ENCODE assay signal across 9 mouse cellular contexts in the genomic region with DNA sequence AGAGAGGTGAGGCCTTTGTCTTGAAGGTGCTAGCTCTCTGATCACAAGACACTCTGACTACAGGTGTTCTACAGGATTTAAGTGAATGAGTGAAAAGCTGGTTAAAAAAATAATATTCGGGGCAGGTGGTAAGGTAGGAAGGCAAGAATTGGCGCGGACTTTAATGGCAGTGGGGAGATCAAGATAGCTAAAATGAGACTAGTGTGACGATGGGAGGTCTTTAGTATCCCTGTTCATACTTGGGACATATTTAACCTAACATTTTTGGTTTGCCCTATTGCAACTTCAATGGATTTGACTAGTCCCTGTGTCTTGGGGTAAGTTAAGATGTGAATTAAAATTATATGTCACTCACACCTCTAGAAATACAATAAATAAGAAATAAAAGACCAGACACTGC. TPM values are rescaled to one million over a fixed set of nuclear protein-coding genes. Genes with fewer than 3 reads are reported as not detected.
DNase-seq lines count a peak whose midpoint lies in the region; ATAC-seq and TF ChIP-seq lines count a peak whose summit lies in the region.
"Had no signal": no experiment of that assay in that cellular context is flagged by ENCODE, and none has a peak within 500 bp of the region (broad histone marks: within the 10 kb centered on the region; RNA-seq: fewer than 3 reads in every experiment).

No protein-coding gene starts in this region.

- peaks cover 15% of the 10 kb centered on the region for H3K36me3 ChIP-seq in heart, embryonic 14.5 days (ENCODE audit: control insufficient read depth, insufficient read depth, low read length)
- H3K36me3 ChIP-seq in hindbrain, embryonic 10.5 days = peaks cover 22% of the 10 kb centered on the region
- H3K36me3 ChIP-seq in midbrain, embryonic 11.5 days (ENCODE audit: control insufficient read depth, insufficient read depth, low read length) = peaks cover 8% of the 10 kb centered on the region

- 32% methylated on average over 4 of the region's 4 CpGs for WGBS in heart, embryonic 14.5 days
- WGBS in hindbrain, embryonic 10.5 days = 39% methylated on average over 4 of the region's 4 CpGs
- 44% methylated on average over 4 of the region's 4 CpGs for WGBS in midbrain, embryonic 11.5 days

- no peak for ATAC-seq in heart, embryonic 14.5 days (ENCODE audit: insufficient number of reproducible peaks, insufficient read depth, low FRiP score, low read depth)
- no peak for ATAC-seq in midbrain, embryonic 11.5 days (ENCODE audit: low FRiP score)
- ATAC-seq in CD4-positive, CD25-positive, alpha-beta regulatory T cell, adult 4 months = no peak

- no peak for TF ChIP-seq CTCF in bone marrow macrophage, adult 2 months (IDR thresholded peaks at IDR 0.05; ENCODE audit: low read depth, low read length)

- intact Hi-C loops in heart, postnatal 25 days (cut with DNase I) = no loop called here

- H3K4me2 ChIP-seq in heart, embryonic 14.5 days (ENCODE audit: low read length) = peak overlapping the region; percentile 59
- peak overlapping the region; percentile 46 for H3K4me2 ChIP-seq in midbrain, embryonic 11.5 days

- H3K9me3 ChIP-seq in heart, embryonic 14.5 days (ENCODE audit: control insufficient read depth, low read length) = no peaks in the 10 kb centered on the region
- H3K9me3 ChIP-seq in hindbrain, embryonic 10.5 days = no peaks in the 10 kb centered on the region
- H3K9me3 ChIP-seq in midbrain, embryonic 11.5 days (ENCODE audit: control insufficient read depth, low read length) = no peaks in the 10 kb centered on the region

- TF ChIP-seq POLR2A in bone marrow macrophage, adult 2 months (IDR thresholded peaks at IDR 0.05; ENCODE audit: borderline replicate concordance, low read depth, low read length) = no peak

- peak overlapping the region in 1 of 2 experiments; percentile 72; a peak in 2 of 4 replicates for H3K4me3 ChIP-seq in heart, embryonic 14.5 days (ENCODE audit: control insufficient read depth in 1 of 2, insufficient read depth in 1 of 2, low read depth in 1 of 2, low read length in 2 of 2)
- peak overlapping the region; percentile 81 for H3K4me3 ChIP-seq in bone marrow macrophage, adult 2 months (ENCODE audit: insufficient read depth, low read length)
- peak overlapping the region; percentile 84 for H3K4me3 ChIP-seq in hindbrain, embryonic 10.5 days
- H3K4me3 ChIP-seq in midbrain, embryonic 11.5 days (ENCODE audit: low read depth, low read length) = peak overlapping the region; percentile 83

- H3K27me3 ChIP-seq in heart, embryonic 14.5 days (ENCODE audit: control insufficient read depth, insufficient read depth, low read length) = no peaks in the 10 kb centered on the region
- no peaks in the 10 kb centered on the region for H3K27me3 ChIP-seq in hindbrain, embryonic 10.5 days (ENCODE audit: insufficient read depth, poor library complexity, severe bottlenecking)
- H3K27me3 ChIP-seq in midbrain, embryonic 11.5 days (ENCODE audit: control insufficient read depth, insufficient read depth, low read length) = no peaks in the 10 kb centered on the region; the same call in 1 of the 2 replicates
- H3K27me3 ChIP-seq: Patski had no signal

- peak overlapping the region; percentile 62 for H3K9ac ChIP-seq in heart, embryonic 14.5 days (ENCODE audit: low read length)
- H3K9ac ChIP-seq in midbrain, embryonic 11.5 days (ENCODE audit: low read length) = peak overlapping the region; percentile 70

- peak overlapping the region in 1 of 2 experiments; percentile 74; a peak in 1 of 4 replicates for H3K27ac ChIP-seq in heart, embryonic 14.5 days (replicated peaks in 1 of 2; ENCODE audit: control insufficient read depth in 1 of 2, insufficient read depth in 1 of 2, low read depth in 2 of 2, low read length in 2 of 2)
- no peak overlapping the region for H3K27ac ChIP-seq in bone marrow macrophage, adult 2 months (ENCODE audit: insufficient read depth, low read depth, low read length)
- peak overlapping the region; percentile 85 for H3K27ac ChIP-seq in hindbrain, embryonic 10.5 days
- no peak overlapping the region for H3K27ac ChIP-seq in midbrain, embryonic 11.5 days (ENCODE audit: low read depth, low read length)

- peaks cover 9 to 12% of the 10 kb centered on the region in 2 experiments; a peak in 3 of 4 replicates for H3K4me1 ChIP-seq in heart, embryonic 14.5 days (ENCODE audit: control insufficient read depth in 2 of 2, insufficient read depth in 2 of 2, low read length in 2 of 2)
- peaks cover 16% of the 10 kb centered on the region for H3K4me1 ChIP-seq in bone marrow macrophage, adult 2 months (ENCODE audit: control insufficient read depth, insufficient read depth, low read length)
- H3K4me1 ChIP-seq in hindbrain, embryonic 10.5 days (replicated peaks) = peaks cover 48% of the 10 kb centered on the region
- H3K4me1 ChIP-seq in midbrain, embryonic 11.5 days (ENCODE audit: control insufficient read depth, insufficient read depth, low read length) = peaks cover 10% of the 10 kb centered on the region

- DNase-seq in heart, postnatal 25 days (ENCODE audit: low spot score) = no peak
- DNase-seq in hindbrain, embryonic 10.5 days (ENCODE audit: low spot score) = no peak
- DNase-seq in midbrain, embryonic 11.5 days (ENCODE audit: low spot score, missing footprints) = no peak
- no peak for DNase-seq in ovary, adult 18-20 months (ENCODE audit: low spot score)
- no peak for DNase-seq in adrenal gland, postnatal 14 days

RNA-seq across cellular contexts. Expression of a gene that starts 0.8 kb away (rescaled TPM):
- 40.7 and 44.6 TPM in 2 replicates for polyA plus RNA-seq in heart, embryonic 14.5 days (2014; fragmentation: Nextera tagmentation; extraction: Ambion mirVana)
- total RNA-seq in heart, postnatal 25 days (2021) = 10 to 100 TPM; 65.3 to 65.6 TPM
- 37.9 and 40.9 TPM in 2 replicates for polyA plus RNA-seq in bone marrow macrophage, adult 2 months (2012; ENCODE audit: insufficient read depth, insufficient read length, missing spikeins)
- 87.4 and 92.6 TPM in 2 replicates for polyA plus RNA-seq in hindbrain, embryonic 10.5 days (2016; fragmentation: Nextera tagmentation; extraction: Ambion mirVana)
- 40.4 and 44.5 TPM in 2 replicates for polyA plus RNA-seq in midbrain, embryonic 11.5 days (2014; fragmentation: Nextera tagmentation; extraction: Ambion mirVana)
- polyA plus RNA-seq in CD4-positive, CD25-positive, alpha-beta regulatory T cell, adult 4 months (2017; shearing (Covaris generic)) = 10 to 100 TPM; 41.9 to 63.2 TPM
- total RNA-seq in adrenal gland, postnatal 14 days (2021) = 102 and 107 TPM in 2 replicates

RNA-seq across cellular contexts. Expression of a gene that starts 3.0 kb away (rescaled TPM):
- polyA plus RNA-seq in heart, embryonic 14.5 days (2014; fragmentation: Nextera tagmentation; extraction: Ambion mirVana) = 0.24 and 0.35 TPM in 2 replicates
- 1 to 10 TPM; 1.0 to 1.1 TPM for total RNA-seq in heart, postnatal 25 days (2021)
- 0.46 TPM in 1 of 2 replicates, not detected in the other for polyA plus RNA-seq in bone marrow macrophage, adult 2 months (2012; ENCODE audit: insufficient read depth, insufficient read length, missing spikeins)
- polyA plus RNA-seq in hindbrain, embryonic 10.5 days (2016; fragmentation: Nextera tagmentation; extraction: Ambion mirVana) = 0.39 and 0.42 TPM in 2 replicates
- 0.37 and 0.43 TPM in 2 replicates for polyA plus RNA-seq in midbrain, embryonic 11.5 days (2014; fragmentation: Nextera tagmentation; extraction: Ambion mirVana)
- polyA plus RNA-seq in CD4-positive, CD25-positive, alpha-beta regulatory T cell, adult 4 months (2017; shearing (Covaris generic)) = 10 to 100 TPM; 53.2 to 76.8 TPM
- total RNA-seq in adrenal gland, postnatal 14 days (2021) = 2.3 and 7.4 TPM in 2 replicates

RNA-seq across cellular contexts. Expression of a gene that starts 14.5 kb away (rescaled TPM):
- 0.19 TPM in 1 of 2 replicates, not detected in the other for polyA plus RNA-seq in heart, embryonic 14.5 days (2014; fragmentation: Nextera tagmentation; extraction: Ambion mirVana)
- under 1 TPM; 0.17 to 0.47 TPM for total RNA-seq in heart, postnatal 25 days (2021)
- not detected in 2 replicates for polyA plus RNA-seq in bone marrow macrophage, adult 2 months (2012; ENCODE audit: insufficient read depth, insufficient read length, missing spikeins)
- polyA plus RNA-seq in hindbrain, embryonic 10.5 days (2016; fragmentation: Nextera tagmentation; extraction: Ambion mirVana) = 3.1 and 12.9 TPM in 2 replicates
- 10.0 and 13.1 TPM in 2 replicates for polyA plus RNA-seq in midbrain, embryonic 11.5 days (2014; fragmentation: Nextera tagmentation; extraction: Ambion mirVana)
- 1 to 10 TPM in 1 of 2 experiments, under 1 TPM in 1; 0.53 to 1.1 TPM for polyA plus RNA-seq in CD4-positive, CD25-positive, alpha-beta regulatory T cell, adult 4 months (2017; shearing (Covaris generic))
- total RNA-seq in adrenal gland, postnatal 14 days (2021) = 0.48 and 0.98 TPM in 2 replicates

RNA-seq across cellular contexts. Expression of a gene that starts 27.1 kb away (rescaled TPM):
- polyA plus RNA-seq in heart, embryonic 14.5 days (2014; fragmentation: Nextera tagmentation; extraction: Ambion mirVana) = 0.74 and 0.89 TPM in 2 replicates
- total RNA-seq in heart, postnatal 25 days (2021) = 1 to 10 TPM in 1 of 2 experiments, under 1 TPM in 1; 0.81 to 1.0 TPM
- 23.5 and 24.2 TPM in 2 replicates for polyA plus RNA-seq in bone marrow macrophage, adult 2 months (2012; ENCODE audit: insufficient read depth, insufficient read length, missing spikeins)
- polyA plus RNA-seq in hindbrain, embryonic 10.5 days (2016; fragmentation: Nextera tagmentation; extraction: Ambion mirVana) = 0.63 and 1.6 TPM in 2 replicates
- 1.1 and 1.4 TPM in 2 replicates for polyA plus RNA-seq in midbrain, embryonic 11.5 days (2014; fragmentation: Nextera tagmentation; extraction: Ambion mirVana)
- polyA plus RNA-seq in CD4-positive, CD25-positive, alpha-beta regulatory T cell, adult 4 months (2017; shearing (Covaris generic)) = 10 to 100 TPM; 28.5 to 31.9 TPM
- total RNA-seq in adrenal gland, postnatal 14 days (2021) = 0.85 and 1.9 TPM in 2 replicates
- polyA plus RNA-seq: Patski had no signal

RNA-seq across cellular contexts. Expression of a gene that starts 41.5 kb away (rescaled TPM):
- 45.0 and 47.0 TPM in 2 replicates for polyA plus RNA-seq in heart, embryonic 14.5 days (2014; fragmentation: Nextera tagmentation; extraction: Ambion mirVana)
- total RNA-seq in heart, postnatal 25 days (2021) = 100 to 1,000 TPM; 110 to 130 TPM
- 31.8 and 38.6 TPM in 2 replicates for polyA plus RNA-seq in bone marrow macrophage, adult 2 months (2012; ENCODE audit: insufficient read depth, insufficient read length, missing spikeins)
- 10.5 and 16.0 TPM in 2 replicates for polyA plus RNA-seq in hindbrain, embryonic 10.5 days (2016; fragmentation: Nextera tagmentation; extraction: Ambion mirVana)
- 6.6 and 6.9 TPM in 2 replicates for polyA plus RNA-seq in midbrain, embryonic 11.5 days (2014; fragmentation: Nextera tagmentation; extraction: Ambion mirVana)
- polyA plus RNA-seq in CD4-positive, CD25-positive, alpha-beta regulatory T cell, adult 4 months (2017; shearing (Covaris generic)) = 10 to 100 TPM; 14.2 to 19.2 TPM
- 90.1 and 104 TPM in 2 replicates for total RNA-seq in adrenal gland, postnatal 14 days (2021)

Comparison
In these comparisons a context has a peak if more than half of its experiments do, and no peak if none do; other contexts are left out.
1. RNA of a gene that starts 3.0 kb away (polyA plus RNA-seq): 53.2 to 76.8 TPM in CD4-positive, CD25-positive, alpha-beta regulatory T cell, adult 4 months; 0.46 TPM in bone marrow macrophage, adult 2 months, 0.39 to 0.42 TPM in hindbrain, embryonic 10.5 days, 0.37 to 0.43 TPM in midbrain, embryonic 11.5 days and 0.24 to 0.35 TPM in heart, embryonic 14.5 days; every median in the first group is over 10 times any median in the second.